ENCODE assay signal across 22 mouse cellular contexts in genomic region chr3:18456033-18456690, GRCm38 (mm10).
DNase-seq lines count a peak whose midpoint lies in the region; ATAC-seq lines count a peak whose summit lies in the region.
"Had no signal": no experiment of that assay in that cellular context is flagged by ENCODE, and none has a peak within 500 bp of the region (broad histone marks: within the 10 kb centered on the region; RNA-seq: fewer than 3 reads in every experiment).

No protein-coding gene starts in this region.

- no peaks in the 10 kb centered on the region for H3K9me3 ChIP-seq in hindbrain, embryonic 16.5 days (ENCODE audit: control insufficient read depth, low read length)
- H3K9me3 ChIP-seq in liver, embryonic 12.5 days (replicated peaks), result no peaks in the 10 kb centered on the region
- H3K9me3 ChIP-seq: heart, embryonic 13.5 days; midbrain, embryonic 10.5 days had no signal

- peak; percentile 20 to 22 for DNase-seq in cerebellum, postnatal 10 days
- DNase-seq in cerebellum, postnatal 4 days (ENCODE audit: low spot score in 2 of 2), result no peak
- DNase-seq in right cerebral cortex, postnatal 10 days (ENCODE audit: low spot score in 2 of 2), result peak; percentile 30 to 36
- no peak for DNase-seq in right cerebral cortex, postnatal 36 days (ENCODE audit: low spot score in 2 of 2)
- DNase-seq in c-Kit-positive CD71-positive TER-119-positive erythroid progenitor cells, embryonic 14.5 days (ENCODE audit: low spot score), result no peak
- DNase-seq: adrenal gland, postnatal 10 days; cerebellum, adult 2 months; heart, postnatal 4 days; kidney, adult 11 months; lung, adult 2 months; lung, postnatal 36 days; retina, postnatal 1 day; spleen, adult 18-20 months; thymus, adult 2 months had no signal

- no peak overlapping the region for H3K9ac ChIP-seq in hindbrain, embryonic 16.5 days (ENCODE audit: low read depth, low read length)
- no peak overlapping the region for H3K9ac ChIP-seq in liver, embryonic 12.5 days
- H3K9ac ChIP-seq: heart, embryonic 13.5 days had no signal

- H3K27me3 ChIP-seq in hindbrain, embryonic 16.5 days (replicated peaks; ENCODE audit: control insufficient read depth, insufficient read depth, low read length), result no peaks in the 10 kb centered on the region
- no peaks in the 10 kb centered on the region for H3K27me3 ChIP-seq in liver, embryonic 12.5 days (replicated peaks)
- H3K27me3 ChIP-seq: heart, embryonic 13.5 days had no signal

- H3K4me2 ChIP-seq in hindbrain, embryonic 16.5 days (ENCODE audit: low read length), result no peak overlapping the region
- H3K4me2 ChIP-seq in liver, embryonic 12.5 days, result no peak overlapping the region
- H3K4me2 ChIP-seq: heart, embryonic 13.5 days had no signal

- H3K36me3 ChIP-seq in hindbrain, embryonic 16.5 days (ENCODE audit: control insufficient read depth, insufficient read depth, low read length), result no peaks in the 10 kb centered on the region
- no peaks in the 10 kb centered on the region for H3K36me3 ChIP-seq in liver, embryonic 12.5 days
- H3K36me3 ChIP-seq: heart, embryonic 13.5 days; midbrain, embryonic 10.5 days had no signal

- H3K4me1 ChIP-seq in hindbrain, embryonic 16.5 days (ENCODE audit: control insufficient read depth, insufficient read depth, low read depth, low read length), result no peaks in the 10 kb centered on the region
- no peaks in the 10 kb centered on the region for H3K4me1 ChIP-seq in liver, embryonic 12.5 days
- H3K4me1 ChIP-seq: heart, embryonic 13.5 days had no signal

- peak; percentile 56; the same call in 1 of the 2 replicates for ATAC-seq in hindbrain, embryonic 16.5 days
- ATAC-seq in monocyte, adult 5-6 weeks (replicated peaks; ENCODE audit: insufficient number of reproducible peaks, low FRiP score, low TSS enrichment, poor library complexity, severe bottlenecking), result no peak
- no peak for ATAC-seq in liver, embryonic 12.5 days
- ATAC-seq: CD4-positive, CD25-positive, alpha-beta regulatory T cell, adult 4 months had no signal

- H3K27ac ChIP-seq in hindbrain, embryonic 16.5 days (ENCODE audit: low read depth, low read length), result no peak overlapping the region
- H3K27ac ChIP-seq in liver, embryonic 12.5 days, result no peak overlapping the region
- H3K27ac ChIP-seq: heart, embryonic 13.5 days; kidney, postnatal 0 days; midbrain, embryonic 10.5 days had no signal

- no peak overlapping the region for H3K4me3 ChIP-seq in hindbrain, embryonic 16.5 days (ENCODE audit: low read length)
- H3K4me3 ChIP-seq in liver, embryonic 12.5 days, result no peak overlapping the region
- H3K4me3 ChIP-seq: heart, embryonic 13.5 days; midbrain, embryonic 10.5 days; myocyte had no signal

- 44% methylated on average over 2 of the region's 2 CpGs for WGBS in hindbrain, embryonic 16.5 days
- 75% methylated on average over 2 of the region's 2 CpGs for WGBS in liver, embryonic 12.5 days (ENCODE audit: insufficient replicate concordance)

Comparison
In these comparisons a context has a peak if more than half of its experiments do, and no peak if none do; other contexts are left out.
1. DNase-seq: peak in cerebellum, postnatal 10 days (2 of 2) and right cerebral cortex, postnatal 10 days (2 of 2); none in cerebellum, postnatal 4 days (0 of 2), right cerebral cortex, postnatal 36 days (0 of 2) and c-Kit-positive CD71-positive TER-119-positive erythroid progenitor cells, embryonic 14.5 days (single experiment).